Mouse (Mus musculus) thymus, adult 2 months (tissue): ENCODE results near the gene Tsx.

Source experiments
- CTCF ChIP-seq: fragments of 200-500 bp; IDR thresholded peaks from 2 replicates; pipeline ENCODE4 v1.5.1; 2012; ENCODE audit warnings: mild to moderate bottlenecking, control low read depth, low read length, moderate library complexity, borderline replicate concordance; ENCODE audit not compliant: control insufficient read depth, poor library complexity, insufficient read depth; ENCODE audit errors: extremely low read depth
- POLR2A ChIP-seq: fragments of 200-500 bp; IDR thresholded peaks from 2 replicates; pipeline ENCODE4 v1.6.1; 2012; ENCODE audit warnings: mild to moderate bottlenecking, low read length, control low read depth, moderate library complexity; ENCODE audit not compliant: control insufficient read depth, poor library complexity, insufficient read depth; ENCODE audit errors: extremely low read depth

GRCm38 (mm10) chrX:103427677-103428076, 13.4 kb downstream of the Tsx start:
- TF ChIP-seq CTCF (no peak), POLR2A (no peak)
